Mouse (Mus musculus): ENCODE results near the gene Rnf157.

Rnf157 gene

DNA sequence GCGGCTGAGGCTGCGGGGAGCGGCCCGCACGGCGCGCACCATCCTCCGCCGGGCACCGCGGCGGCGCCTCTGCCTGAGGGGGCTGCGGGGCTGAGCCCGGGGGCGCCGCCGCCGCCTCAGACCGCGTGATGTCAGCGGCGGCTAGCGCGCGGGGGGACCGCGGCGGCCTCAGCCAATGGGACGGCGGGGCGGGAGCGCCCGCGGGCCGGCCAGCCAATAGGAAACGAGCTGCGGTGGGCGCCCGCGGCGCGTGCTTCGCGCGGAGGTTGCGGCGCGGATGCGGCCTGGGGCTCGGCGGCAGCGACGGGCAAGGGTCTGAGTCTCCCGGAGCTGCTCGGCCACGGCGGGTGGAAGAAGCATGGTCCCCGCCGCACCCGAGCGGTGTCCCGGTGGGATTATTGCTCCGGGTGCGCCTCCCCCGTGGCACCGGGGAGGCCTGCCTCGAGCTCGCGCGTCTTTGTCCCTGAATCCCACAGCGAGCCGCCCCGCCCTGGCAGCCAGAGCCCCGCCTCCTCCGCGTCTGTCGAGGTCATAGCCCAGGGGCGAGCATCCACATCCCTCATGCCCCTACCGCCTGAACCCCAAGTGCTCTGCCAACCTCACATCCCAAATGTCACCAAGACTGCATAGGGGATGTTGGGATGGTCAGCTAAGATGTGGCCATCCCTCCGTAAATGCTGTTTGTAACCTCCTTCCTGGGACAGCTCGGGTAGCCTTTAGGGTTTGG lies at the start of gene Rnf157:
TSS of gene Rnf157 (minus strand) at position 129 of the 727 bp plus-strand sequence.
- DNase-seq (ENCODE audit: low spot score in 2 of 2), result peak; percentile 89 to 91

DNA sequence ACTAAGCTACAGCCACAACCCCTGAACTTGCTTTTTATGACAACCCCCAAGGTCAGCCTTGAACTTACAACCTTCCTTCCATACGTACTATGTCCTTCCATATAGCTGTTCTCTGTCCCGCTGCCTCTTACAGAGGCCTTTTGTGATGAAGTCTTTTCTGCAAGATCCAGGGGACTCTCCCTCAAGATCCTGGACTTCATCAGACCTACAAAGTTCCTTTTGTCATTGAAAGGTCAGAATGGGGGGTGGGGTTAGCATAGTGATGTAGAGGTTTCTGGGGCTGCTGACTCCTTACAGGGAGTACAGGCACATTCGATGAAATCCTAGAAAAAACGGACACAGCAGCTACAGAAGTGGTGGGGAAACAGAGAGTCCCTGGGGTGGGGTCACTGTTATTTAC lies 47.0 kb upstream of the Rnf157 start:
- DNase-seq (ENCODE audit: low spot score in 2 of 2), result no peak

DNA sequence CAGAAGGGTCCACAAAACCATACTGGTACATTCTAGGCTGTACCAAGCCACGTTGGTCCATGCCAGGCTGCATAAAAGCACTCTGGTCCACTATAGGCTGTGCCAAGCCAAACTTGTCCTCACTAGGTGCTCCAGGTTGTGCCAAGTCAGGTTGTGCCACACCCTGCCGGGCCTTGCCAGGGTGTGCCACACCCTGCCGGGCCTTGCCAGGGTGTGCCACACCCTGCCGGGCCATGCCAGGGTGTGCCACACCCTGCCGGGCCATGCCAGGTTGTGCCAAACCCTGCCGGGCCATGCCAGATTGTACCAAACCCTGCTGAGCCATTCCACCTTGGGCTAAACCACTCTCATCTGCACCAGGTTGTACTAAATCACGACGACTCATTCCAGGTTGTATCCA lies 43.4 kb upstream of the Rnf157 start:
- DNase-seq (ENCODE audit: low spot score in 2 of 2), result no peak

DNA sequence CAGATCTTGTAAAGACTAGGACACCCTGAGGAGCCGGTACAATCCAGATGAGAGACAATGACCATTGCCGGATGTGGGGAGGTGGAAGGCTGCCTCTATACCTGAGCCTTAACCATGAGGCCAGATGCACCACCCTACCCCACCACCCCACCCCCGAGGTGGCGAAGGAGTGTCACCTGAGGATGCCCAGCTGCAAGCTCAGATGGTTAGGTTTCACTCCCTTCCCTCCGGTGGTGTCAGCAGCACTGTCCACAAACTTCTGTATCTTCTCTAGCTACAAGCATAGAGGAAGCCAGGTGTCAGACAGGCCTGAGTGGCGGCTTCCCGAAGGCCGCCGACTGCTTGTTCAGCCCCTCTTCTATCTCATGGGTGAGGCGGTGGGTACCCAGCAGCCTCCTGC lies 41.1 kb upstream of the Rnf157 start:
- no peak for DNase-seq (ENCODE audit: low spot score in 2 of 2)

DNA sequence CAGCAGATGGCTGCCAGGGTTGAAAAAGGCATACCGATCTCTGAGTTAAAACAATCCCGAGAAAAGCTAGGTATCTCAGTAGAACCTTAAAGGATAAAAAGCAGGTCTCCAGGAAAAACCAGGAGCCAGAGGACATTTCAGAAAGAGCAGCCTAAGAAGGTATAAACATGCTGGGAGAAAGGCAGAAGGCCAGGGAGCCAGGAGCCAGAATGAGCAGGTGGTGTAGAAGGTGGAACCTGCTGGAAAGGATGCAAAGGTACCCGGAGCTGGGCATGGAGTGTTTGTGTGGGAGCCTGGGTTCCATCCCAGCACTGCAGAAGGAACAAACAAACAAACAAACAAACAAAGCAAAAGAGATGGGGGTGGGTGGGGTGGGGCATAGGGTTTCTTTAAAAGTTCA lies 36.5 kb upstream of the Rnf157 start:
- no peak for DNase-seq (ENCODE audit: low spot score in 2 of 2)

DNA sequence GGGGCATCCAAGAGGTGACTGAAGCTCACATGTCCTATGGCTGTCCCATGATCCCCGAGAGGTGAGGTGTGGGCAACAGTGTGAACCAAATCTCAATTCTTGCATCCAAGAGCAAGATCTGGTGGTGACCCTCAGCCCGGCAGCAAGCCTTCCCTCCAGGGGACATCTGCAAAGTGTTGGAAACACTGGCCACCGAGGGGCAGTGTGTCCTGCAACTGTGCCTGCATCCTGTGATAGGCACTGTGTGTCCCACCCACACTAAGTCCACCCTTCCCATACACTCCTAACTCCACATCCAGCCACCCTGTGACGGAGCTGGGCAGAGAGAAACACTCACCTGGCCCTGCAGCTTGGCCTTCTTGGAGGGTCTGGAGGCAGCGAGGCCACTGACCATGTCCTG lies 35.0 kb upstream of the Rnf157 start:
- DNase-seq (ENCODE audit: low spot score in 2 of 2), result no peak

DNA sequence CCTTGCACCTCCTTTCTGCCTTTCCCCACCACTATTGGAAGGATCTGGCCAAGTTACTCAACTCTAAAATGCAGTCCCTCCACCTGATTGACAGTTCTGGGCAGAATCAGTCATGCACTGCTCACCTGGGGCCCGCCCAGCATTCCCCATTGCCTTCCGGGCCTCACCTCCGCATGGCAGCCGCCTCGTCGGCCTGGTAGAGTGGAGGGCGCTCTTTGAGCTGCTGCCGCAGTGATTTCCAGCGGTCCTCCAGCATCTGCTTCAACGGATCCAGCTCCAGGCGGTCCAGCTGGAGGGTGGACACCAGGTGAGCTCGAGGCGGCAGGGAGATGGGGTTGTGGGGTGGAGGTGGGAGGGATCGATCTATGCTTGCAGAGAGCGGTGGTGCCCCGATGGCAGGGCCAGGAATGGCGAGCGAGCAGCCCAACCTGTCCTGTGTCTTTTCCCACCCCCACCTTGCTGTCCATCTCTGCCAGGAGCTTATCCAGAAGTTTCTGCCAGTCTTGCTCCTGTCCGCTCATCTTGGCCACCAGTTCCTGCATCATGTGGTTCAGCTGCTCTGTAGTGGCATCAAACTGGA lies 33.6 kb upstream of the Rnf157 start:
- DNase-seq (ENCODE audit: low spot score in 2 of 2), result no peak

DNA sequence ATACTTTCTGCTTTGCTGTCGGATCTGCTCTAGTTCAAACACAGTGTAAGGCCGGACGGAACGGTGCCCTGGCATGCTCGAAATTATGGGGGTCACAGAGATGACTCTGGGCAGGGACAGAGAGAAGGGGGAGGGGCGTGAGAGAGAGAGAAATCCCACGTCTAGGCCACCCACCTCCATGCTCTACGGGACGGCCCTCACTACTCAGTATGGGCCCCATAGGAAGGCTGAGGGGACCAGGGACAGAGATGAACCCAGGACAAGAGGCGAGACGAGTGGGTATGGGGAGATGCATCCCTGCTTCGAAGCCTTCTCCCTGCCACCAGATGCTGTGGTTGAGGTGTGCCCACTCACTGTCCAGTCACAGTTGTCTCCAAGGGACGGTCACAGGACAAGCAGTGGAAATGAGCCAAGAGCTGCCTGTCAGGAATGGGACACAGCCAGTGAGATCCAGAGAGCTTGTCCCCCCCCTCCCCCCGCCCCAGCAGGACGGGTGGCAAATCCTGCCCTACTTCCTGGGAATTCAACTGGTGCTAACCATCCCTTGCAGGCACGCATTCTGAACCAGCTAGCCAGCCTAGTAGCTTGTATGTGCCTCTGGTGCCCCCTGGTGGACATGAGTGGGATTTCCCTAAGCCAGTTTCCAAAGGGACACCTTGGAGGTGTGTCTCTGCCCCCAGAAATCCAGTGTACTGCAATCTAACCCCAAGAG lies 32.9 kb upstream of the Rnf157 start:
- DNase-seq (ENCODE audit: low spot score in 2 of 2), result peak; percentile 94 to 95

DNA sequence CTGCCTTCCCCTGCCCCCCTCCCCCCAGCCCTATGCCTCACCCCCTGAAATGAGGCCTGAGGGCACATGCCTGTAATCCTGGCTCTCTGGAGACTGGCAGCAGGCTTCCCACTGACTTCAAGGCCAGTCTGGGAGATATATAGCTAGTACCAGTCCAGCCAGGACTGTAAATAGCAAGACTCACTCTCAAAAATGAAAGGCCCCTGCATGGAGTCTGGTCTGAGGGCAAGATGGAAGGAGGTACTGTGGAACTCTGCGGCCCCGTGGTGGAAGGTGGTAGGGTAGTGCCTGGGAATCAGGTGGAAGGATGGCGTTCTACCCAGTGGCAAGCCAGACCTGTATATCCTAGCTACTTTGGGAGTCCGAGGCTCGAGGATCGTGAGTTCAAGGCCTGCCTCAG lies 31.1 kb upstream of the Rnf157 start:
- no peak for DNase-seq (ENCODE audit: low spot score in 2 of 2)

DNA sequence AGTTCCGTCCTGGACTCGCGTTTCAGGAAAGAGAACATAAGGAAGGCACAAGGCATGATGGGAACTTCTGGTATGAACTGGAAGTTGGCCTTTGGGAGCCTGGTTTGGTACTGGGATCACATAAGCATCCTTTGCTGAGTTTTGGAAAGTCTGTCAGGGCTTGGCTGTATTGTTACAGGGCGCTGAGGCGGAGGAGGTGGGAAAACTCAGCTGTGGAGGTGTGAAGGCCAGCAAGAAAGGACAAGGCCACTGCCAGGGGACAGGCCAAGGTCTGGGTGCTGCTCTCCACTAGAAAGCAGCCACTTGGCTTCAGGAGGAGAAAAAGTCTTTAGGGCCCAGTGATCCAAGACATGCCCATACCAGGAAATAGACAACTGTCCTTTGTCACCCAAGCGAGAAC lies 30.5 kb upstream of the Rnf157 start:
- DNase-seq (ENCODE audit: low spot score in 2 of 2), result no peak

DNA sequence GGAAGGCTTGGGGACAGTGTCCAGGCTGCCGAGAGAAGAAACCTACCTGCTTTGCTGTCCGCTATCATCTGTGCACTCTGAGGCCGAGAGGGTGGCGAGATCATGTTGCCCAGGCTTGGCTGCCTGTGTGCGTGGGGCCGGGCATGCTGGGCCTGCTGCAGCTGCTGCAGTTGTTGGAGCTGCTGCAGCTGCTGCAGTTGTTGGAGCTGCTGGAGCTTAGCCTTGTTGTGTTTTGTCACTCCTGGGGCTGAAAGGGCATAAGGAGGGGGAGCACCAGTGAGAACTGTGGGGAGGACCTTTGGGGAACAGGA lies 30.0 kb upstream of the Rnf157 start:
- no peak for DNase-seq (ENCODE audit: low spot score in 2 of 2)

DNA sequence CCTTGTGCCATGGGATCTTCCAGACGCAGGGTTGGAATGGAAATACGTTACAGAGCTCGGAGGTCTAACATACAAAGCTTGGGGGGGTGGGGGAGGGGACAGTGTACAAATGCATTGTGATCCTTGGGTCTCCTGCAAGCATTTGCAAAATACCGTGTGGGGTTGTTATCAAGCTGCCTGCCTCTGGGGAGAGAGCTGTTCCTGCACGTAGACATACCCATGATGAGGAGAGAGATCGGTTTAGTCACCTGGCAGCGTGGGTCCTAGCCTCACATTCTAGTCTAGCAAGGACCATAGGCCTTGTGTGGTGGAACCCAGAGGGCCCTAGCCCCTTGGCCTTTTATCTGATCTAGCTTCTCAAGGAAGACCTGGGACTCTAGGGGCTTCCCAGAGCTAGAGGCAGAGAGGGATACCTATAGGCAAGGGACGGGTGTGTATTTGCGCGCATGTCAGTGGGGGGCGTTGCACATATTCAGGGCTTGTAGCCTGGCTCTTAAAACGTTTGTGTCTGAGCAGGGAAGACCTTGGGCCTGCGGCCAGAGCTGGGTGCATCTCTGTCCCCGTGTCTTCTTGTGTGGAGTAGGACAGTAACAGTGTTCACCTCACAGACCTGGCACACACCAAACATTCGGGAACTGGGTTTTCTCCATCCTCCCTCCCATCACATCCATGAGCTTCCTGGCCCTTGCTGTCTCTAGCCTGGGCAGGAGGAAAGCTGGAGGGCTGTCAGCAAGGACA lies 29.5 kb upstream of the Rnf157 start:
- no peak for DNase-seq (ENCODE audit: low spot score in 2 of 2)

DNA sequence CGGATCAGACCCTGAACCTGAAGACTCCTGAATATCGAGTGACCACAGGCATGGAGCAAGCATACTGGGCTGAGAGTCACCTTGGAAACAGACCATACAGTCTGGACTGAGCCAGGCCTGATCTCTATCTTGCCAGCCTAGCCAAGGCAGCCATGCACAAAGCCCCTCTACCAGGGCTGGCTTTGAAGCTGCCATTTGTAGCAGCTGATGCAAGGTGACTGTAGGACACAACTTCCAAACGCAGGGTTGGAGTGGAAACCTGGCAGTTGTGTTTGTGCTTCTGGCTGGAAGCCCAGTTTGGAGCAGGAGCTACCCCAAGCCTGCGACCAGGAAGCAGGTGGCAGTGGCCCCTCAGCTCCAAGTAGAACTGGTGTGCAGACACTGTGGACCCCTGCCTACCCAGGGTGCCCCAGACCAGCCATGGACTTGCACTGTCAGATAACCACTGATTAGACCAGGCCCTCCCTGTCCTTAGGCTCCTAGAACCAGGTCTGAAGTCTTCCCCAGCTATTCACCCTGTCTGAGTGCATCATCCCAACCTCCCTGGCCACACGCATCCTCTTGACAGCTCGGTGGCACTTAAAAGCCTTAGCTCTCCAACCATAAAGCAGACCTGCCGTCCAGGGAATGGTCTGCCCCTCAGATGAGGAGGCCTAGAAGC lies 27.7 kb upstream of the Rnf157 start:
- DNase-seq (ENCODE audit: low spot score in 2 of 2), result no peak

DNA sequence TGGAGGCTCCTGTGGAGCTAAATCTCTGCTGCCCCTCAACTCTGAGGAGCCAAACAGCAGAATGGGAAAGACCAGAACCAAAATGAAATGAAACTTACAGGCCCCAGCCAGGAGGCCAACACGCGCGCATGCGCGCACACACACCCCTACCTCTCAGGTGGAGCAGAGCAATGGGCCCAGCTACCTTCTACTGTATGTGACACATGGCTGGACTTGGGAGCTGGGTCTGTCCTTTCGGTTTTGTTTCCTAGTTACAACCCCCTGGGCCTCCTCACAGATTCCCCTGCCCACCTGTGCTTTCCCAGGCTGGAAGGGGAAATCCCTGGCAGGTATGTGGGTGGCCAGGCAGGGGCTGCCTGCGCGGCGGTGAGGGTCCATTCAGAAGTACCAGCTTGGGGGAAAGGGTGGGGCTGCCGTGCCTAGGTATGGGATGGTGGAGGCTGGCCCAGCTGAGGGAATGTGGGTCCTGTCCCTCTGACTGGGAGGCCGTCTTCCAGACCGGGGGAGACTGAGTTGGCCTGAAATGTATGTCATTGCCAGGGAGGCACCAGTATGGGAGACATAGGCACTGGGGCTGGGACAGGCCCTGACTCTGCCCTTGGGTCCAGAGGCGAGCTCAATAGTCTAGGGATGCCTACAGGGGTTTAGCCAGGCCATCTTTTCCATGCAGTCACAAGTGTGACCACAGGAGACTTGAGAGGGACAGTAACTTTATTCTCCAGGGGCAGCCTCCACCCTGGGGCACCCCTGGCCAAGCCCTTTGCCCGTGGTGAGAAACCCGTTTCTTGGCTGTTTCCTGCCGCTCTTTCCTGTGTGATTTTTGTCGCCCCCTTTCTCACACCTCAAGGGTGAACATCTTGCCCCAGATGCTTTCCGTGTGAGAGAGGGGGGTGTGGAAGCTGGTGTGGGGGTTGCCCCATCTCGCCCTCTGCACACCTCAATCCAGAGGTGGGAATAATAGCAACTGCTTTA lies 26.7 kb upstream of the Rnf157 start:
- DNase-seq (ENCODE audit: low spot score in 2 of 2), result no peak

DNA sequence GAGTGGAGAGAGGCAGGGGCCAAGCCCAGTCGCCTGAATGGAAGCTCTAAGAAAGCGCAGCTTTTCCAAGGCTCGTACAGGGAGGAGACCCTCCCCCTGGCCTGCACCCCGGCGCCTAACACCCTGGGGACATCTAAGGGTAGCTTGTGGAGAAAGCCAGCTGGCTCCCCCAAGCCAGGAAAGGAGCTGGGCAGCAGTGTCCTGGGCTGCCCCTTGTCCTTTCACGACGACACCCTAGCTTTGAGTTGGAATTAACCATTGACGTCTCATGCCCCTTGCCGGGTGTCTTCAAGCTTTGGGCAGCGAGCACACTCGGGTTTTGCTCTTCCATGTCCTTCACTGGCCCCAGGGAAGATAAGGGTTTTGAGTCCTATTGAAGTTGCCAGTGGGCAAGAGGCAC lies 24.7 kb upstream of the Rnf157 start:
- DNase-seq (ENCODE audit: low spot score in 2 of 2), result no peak

DNA sequence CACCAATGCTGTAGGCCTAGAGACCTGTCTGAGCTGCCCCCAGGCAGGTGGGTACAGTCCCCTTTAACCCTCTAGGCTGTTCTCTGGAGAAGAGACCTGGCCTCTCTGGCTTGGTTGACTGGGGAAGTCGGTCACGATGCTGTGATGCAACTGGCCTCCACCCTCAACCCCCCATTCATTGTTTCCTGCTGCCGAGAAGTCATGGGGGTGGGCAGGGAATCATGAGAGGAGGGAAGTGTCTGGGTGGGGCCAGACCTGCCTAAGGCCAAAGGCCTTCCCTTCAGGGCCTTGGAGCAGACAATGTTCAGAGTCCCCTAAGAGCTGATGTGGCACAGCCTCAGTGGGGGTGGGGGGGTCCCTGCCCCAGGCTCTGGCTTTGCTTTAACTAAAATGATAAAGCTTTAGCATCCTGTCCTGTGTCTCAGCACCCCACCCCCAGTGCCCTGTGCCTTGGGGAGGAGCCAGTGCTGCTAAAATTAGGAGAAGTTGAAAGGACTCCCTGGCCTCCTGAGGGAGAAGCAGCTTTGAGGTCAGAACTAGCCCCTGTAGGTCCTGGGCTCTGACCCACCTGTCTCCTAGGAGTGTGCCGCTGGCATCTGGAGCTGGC lies 24.0 kb upstream of the Rnf157 start:
- DNase-seq (ENCODE audit: low spot score in 2 of 2), result no peak

DNA sequence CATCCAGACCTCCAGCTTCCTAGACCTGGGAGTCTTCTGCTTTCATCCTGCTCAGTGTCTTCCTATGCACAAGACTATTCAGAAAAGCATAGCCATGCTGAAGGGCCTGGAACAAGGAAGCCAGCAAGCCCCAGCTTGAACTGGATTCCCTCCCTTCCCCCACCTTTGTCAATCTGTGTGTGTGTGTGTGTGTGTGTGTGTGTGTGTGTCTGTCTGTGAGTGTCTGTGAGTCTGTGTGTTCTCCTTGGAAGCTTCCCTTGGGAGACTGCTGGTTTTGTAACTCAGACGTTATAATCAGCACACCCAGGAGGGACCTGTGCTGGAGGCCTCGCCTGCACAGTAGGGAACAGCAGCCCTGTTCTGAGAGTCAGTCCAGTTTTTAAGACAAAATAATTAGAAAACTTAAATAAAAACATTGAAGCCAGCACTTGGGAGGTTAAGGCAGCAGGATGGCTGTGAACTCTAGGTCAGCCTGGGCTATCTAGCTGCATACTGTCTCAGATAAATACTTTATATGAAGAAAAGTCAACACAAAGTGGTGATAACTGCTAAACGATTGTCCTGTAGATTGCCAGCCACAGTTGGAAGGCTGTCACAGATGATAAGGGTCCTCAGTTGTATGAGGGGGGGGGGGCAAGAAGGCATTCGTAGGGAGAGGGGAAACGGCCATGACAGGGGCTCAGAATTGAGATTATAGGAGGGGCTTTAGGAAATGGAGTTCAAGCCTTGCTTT lies 23.3 kb upstream of the Rnf157 start:
- no peak for DNase-seq (ENCODE audit: low spot score in 2 of 2)

DNA sequence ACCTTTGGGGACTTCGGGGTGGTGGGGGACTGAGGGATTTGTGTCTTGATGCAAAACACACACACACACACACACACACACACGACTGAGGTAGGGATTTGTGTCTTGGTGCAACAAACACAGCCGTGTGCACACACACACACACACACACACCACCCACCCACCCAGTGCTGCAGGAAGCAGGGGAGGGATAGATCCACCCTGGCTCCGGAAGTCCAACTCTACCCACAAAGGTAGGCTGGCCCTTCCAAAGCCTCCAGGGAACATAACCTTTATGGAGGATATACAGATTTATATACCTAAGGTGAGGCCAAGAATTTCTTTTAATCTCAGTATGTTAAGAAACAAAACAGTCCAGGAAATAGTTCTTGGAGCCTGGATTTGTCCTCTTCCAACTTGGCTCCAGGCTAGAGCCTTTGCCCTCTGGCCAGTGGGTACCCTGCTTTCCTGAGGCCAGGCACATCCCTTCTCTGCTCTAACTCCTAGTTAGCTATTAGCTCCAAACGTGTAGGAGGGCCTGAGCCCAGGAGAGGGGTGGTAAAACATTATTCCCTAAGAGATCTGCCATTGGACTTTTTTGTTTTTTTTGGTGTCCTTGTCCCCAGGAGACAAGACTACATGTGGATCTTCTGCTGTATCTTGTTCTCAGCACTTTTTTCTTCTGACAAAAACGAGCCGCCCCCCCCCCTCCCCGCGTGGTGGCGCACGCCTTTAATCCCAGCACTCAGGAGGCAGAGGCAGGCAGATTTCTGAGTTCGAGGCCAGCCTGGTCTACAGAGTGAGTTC lies 22.3 kb upstream of the Rnf157 start:
- DNase-seq (ENCODE audit: low spot score in 2 of 2), result no peak
